Mouse (Mus musculus) ES-Bruce4 (cell line): ENCODE results near the gene Arl5a.

Experiments
- CTCF ChIP-seq: IDR thresholded peaks from one replicate; pipeline ENCODE4 v1.8.1; 2011; ENCODE audit warnings: low read depth, low read length
- EP300 ChIP-seq: IDR thresholded peaks from 2 replicates; pipeline ENCODE4 v1.6.1; 2011; ENCODE audit warnings: low read depth, low read length; ENCODE audit not compliant: insufficient read depth
- POLR2A ChIP-seq: IDR thresholded peaks from one replicate; pipeline ENCODE4 v1.8.1; 2011; ENCODE audit warnings: low read length; ENCODE audit not compliant: insufficient read depth

- TF ChIP-seq CTCF: no peak
- no peak for TF ChIP-seq POLR2A
- no peak for TF ChIP-seq EP300
These were observed 66.5 kb downstream of the Arl5a start for GRCm38 (mm10) chr2:52358156-52358555.
